Mouse (Mus musculus) cerebellum, adult 11 months (tissue): ENCODE measurements around the gene Uap1.
"Not testable (repeated sequence)": the region's sequence is repeated elsewhere in the genome, so short reads cannot be mapped to it uniquely, and the experiment has no call there.

Experiments used
- DNase-seq: peaks from one replicate; pipeline ENCODE4 v3.0.0; 2022

Gene Uap1

GRCm38 (mm10) chr1:170110516-170111332 lies 64.0 kb downstream of the Uap1 start, which contains the start of gene Ddr2:
Ddr2 (minus strand) TSS chr1:170110762.
- DNase-seq, result peak; percentile 21

DNA sequence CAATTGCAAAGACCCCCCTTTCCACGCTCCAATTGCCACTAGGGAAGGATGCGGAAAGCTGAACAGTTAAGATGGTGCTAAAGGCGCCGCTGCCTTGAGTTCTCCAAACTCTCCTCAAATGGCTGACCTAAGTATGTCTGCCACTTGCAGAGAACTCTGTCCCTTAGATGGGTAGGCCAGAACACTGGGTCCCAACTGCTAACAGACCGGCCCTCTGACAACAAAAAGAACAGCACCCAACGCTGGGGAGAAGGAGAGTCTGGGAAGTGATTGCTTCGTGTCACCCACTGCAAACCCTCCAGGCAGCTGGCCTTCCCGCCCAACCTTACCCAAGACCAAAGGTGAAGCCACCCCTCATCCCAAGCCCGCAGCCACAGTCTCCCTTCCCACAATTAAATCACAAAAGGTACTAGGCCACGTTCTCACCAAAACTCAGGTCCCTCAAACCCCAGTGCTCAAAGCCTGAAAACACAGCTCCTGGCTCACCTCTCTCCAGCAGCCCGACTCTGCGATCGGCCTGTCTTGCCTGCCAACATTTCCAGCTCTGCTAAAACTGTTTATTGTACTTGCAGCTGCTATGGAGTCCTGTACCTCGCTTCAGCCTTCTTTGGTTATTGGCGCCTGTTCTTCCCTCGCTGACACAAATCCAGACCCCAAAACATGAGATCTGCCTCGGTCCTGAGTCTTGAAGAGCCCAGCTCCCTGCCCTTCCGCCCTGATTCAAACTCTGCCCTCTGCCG lies 64.8 kb downstream of the Uap1 start:
- no peak for DNase-seq

GRCm38 (mm10) chr1:170102814-170103213 lies 71.9 kb downstream of the Uap1 start:
- DNase-seq, result not testable (repeated sequence)
